Mouse (Mus musculus) embryonic stem cell, embryonic (primary cell): ENCODE data around the gene Nrbp1.

Experiments
- CTCF ChIA-PET, 4 experiments: fragments of 300-600 bp in 2 of 4; fragments of 350-600 bp in 2 of 4; sonication (Branson Sonifier 250); formaldehyde crosslinking; loops; one replicate each; lab custom pipeline; 2022; ENCODE audit warnings: inconsistent platforms in 2 of 4; lab: Charles Lee
- POLR2A ChIA-PET, 4 experiments: fragments of 300-600 bp in 2 of 4; fragments of 350-600 bp in 2 of 4; sonication (Branson Sonifier 250); formaldehyde crosslinking; loops; one replicate each; lab custom pipeline; 2022; ENCODE audit warnings: antibody characterized with exemption in 4 of 4, inconsistent platforms in 1 of 4; lab: Charles Lee

Nrbp1 gene

GRCm38 (mm10) chr5:31240637-31241521 is at the start of gene Nrbp1, which contains the start of gene Gm9970:
TSS of gene Nrbp1 (plus strand) at chr5:31240864.
TSS of gene Gm9970 (minus strand) at chr5:31241232.
- CTCF ChIA-PET, result interaction anchor here in 3 of 4 experiments (0.5 to 1.6 kb wide), 6 partner anchors 12 to 219 kb away, joined by 3 to 9 read pairs (median 6); partner anchors contain the start of genes Atraid (in 1 of the 3) and Ppm1g (in 1 of the 3)

GRCm38 (mm10) chr5:31192045-31192938 is 48.4 kb upstream of the Nrbp1 start:
- ChIA-PET CTCF (interaction anchor here (0.6 to 2.2 kb wide), 15 partner anchors 10 to 277 kb away, joined by 3 to 14 read pairs (median 4); partner anchors contain the start of genes Gm29609 (in 2 of the 4), Gtf3c2 (in 2 of the 4) and Zfp513 (in 1 of the 4)), POLR2A (interaction anchor here (0.6 to 17.1 kb wide), 50 partner anchors 9 to 1593 kb away, joined by 3 to 263 read pairs (median 6); partner anchors contain the start of genes Gm29609 (in 4 of the 4), Gtf3c2 (in 4 of the 4), Zfp513 (in 4 of the 4) and Atraid (in 3 of the 4))

More at GRCm38 (mm10) chr5:31240637-31241521, at the start of gene Nrbp1, which contains the start of gene Gm9970:
- POLR2A ChIA-PET, result interaction anchor here in 3 of 4 experiments (0.6 to 3.0 kb wide), 27 partner anchors 8 to 407 kb away, joined by 3 to 30 read pairs (median 3); partner anchors contain the start of genes Cad (in 2 of the 3), Gm29609 (in 2 of the 3), Gtf3c2 (in 2 of the 3) and Krtcap3 (in 2 of the 3)

- POLR2A ChIA-PET, result interaction anchor here (0.6 to 17.1 kb wide), 49 partner anchors 9 to 480 kb away, joined by 3 to 263 read pairs (median 6); partner anchors contain the start of genes Gm29609 (in 4 of the 4), Gtf3c2 (in 4 of the 4), Zfp513 (in 4 of the 4) and Atraid (in 2 of the 4)
- CTCF ChIA-PET, result interaction anchor here (0.5 to 2.2 kb wide), 13 partner anchors 9 to 278 kb away, joined by 3 to 14 read pairs (median 4); partner anchors contain the start of genes Gm29609 (in 3 of the 4), Gtf3c2 (in 3 of the 4), Zfp512 (in 1 of the 4) and Zfp513 (in 1 of the 4)
Observed at GRCm38 (mm10) chr5:31192939-31193630, 47.6 kb upstream of the Nrbp1 start, which contains the start of the genes Snx17 and Eif2b4. TSS of gene Snx17 (plus strand) at chr5:31193227. TSS of gene Eif2b4 (minus strand) at chr5:31193430.

- POLR2A ChIA-PET, result interaction anchor here (0.6 to 17.1 kb wide), 48 partner anchors 8 to 481 kb away, joined by 3 to 263 read pairs (median 8); partner anchors contain the start of genes Gm29609 (in 4 of the 4), Gtf3c2 (in 4 of the 4), Zfp513 (in 4 of the 4) and Atraid (in 2 of the 4)
- CTCF ChIA-PET, result interaction anchor here (0.5 to 2.2 kb wide), 11 partner anchors 9 to 1825 kb away, joined by 3 to 14 read pairs (median 4); partner anchors contain the start of genes Gm29609 (in 2 of the 4), Gtf3c2 (in 2 of the 4), Ywhah (in 1 of the 4) and Zfp512 (in 1 of the 4)
Observed at GRCm38 (mm10) chr5:31193631-31194281, 46.9 kb upstream of the Nrbp1 start.

- POLR2A ChIA-PET, result interaction anchor here (0.6 to 17.1 kb wide), 29 partner anchors 7 to 1264 kb away, joined by 3 to 263 read pairs (median 6); partner anchors contain the start of genes Gm29609 (in 3 of the 4), Gtf3c2 (in 3 of the 4), Ppm1g (in 2 of the 4) and Zfp513 (in 2 of the 4)
Observed at GRCm38 (mm10) chr5:31194486-31195485, 45.9 kb upstream of the Nrbp1 start.

GRCm38 (mm10) chr5:31195671-31196070 is 45.0 kb upstream of the Nrbp1 start:
- POLR2A ChIA-PET, result interaction anchor here in 2 of 4 experiments (0.7 to 17.1 kb wide), 21 partner anchors 9 to 308 kb away, joined by 3 to 263 read pairs (median 5); partner anchors contain the start of genes Gm29609 (in 2 of the 2), Gtf3c2 (in 2 of the 2), Atraid (in 1 of the 2) and Fndc4 (in 1 of the 2)
- CTCF ChIA-PET, result interaction anchor here in 2 of 4 experiments (0.5 to 1.2 kb wide), 2 partner anchors 20 to 23 kb away, joined by 3 to 4 read pairs; no protein-coding TSS in a partner anchor

More at GRCm38 (mm10) chr5:31194486-31195485, 45.9 kb upstream of the Nrbp1 start:
- CTCF ChIA-PET, result interaction anchor here in 2 of 4 experiments (0.5 kb wide), 2 partner anchors 24 to 1588 kb away, joined by 3 to 4 read pairs; no protein-coding TSS in a partner anchor

- POLR2A ChIA-PET, result interaction anchor here in 2 of 4 experiments (0.8 to 17.1 kb wide), 20 partner anchors 8 to 309 kb away, joined by 3 to 263 read pairs (median 6); partner anchors contain the start of genes Gm29609 (in 2 of the 2), Gtf3c2 (in 2 of the 2), Trim54 (in 2 of the 2) and Atraid (in 1 of the 2)
Observed at GRCm38 (mm10) chr5:31196207-31196606, 44.5 kb upstream of the Nrbp1 start.

GRCm38 (mm10) chr5:31197072-31197471 is 43.6 kb upstream of the Nrbp1 start:
- POLR2A ChIA-PET, result interaction anchor here (0.6 to 17.1 kb wide), 19 partner anchors 10 to 149 kb away, joined by 3 to 263 read pairs (median 6); partner anchors contain the start of genes Gm29609 (in 2 of the 4), Gtf3c2 (in 2 of the 4), Atraid (in 1 of the 4) and Cad (in 1 of the 4)
- CTCF ChIA-PET, result interaction anchor here in 1 of 4 experiments (1.2 kb wide), 1 partner anchor 19 kb away, joined by 3 read pairs; no protein-coding TSS in a partner anchor

More at GRCm38 (mm10) chr5:31196207-31196606, 44.5 kb upstream of the Nrbp1 start:
- CTCF ChIA-PET, result interaction anchor here in 2 of 4 experiments (0.6 to 1.2 kb wide), 3 partner anchors 20 to 36 kb away, joined by 3 to 4 read pairs (median 3); no protein-coding TSS in a partner anchor

- ChIA-PET CTCF (no interaction called here), POLR2A (interaction anchor here in 2 of 4 experiments (0.6 to 17.1 kb wide), 18 partner anchors 8 to 150 kb away, joined by 3 to 263 read pairs (median 5); partner anchors contain the start of genes Gm29609 (in 2 of the 2), Gtf3c2 (in 2 of the 2), Atraid (in 1 of the 2) and Mpv17 (in 1 of the 2))
Observed at GRCm38 (mm10) chr5:31198170-31198569, 42.5 kb upstream of the Nrbp1 start.

- ChIA-PET CTCF (no interaction called here), POLR2A (interaction anchor here in 2 of 4 experiments (0.7 to 17.9 kb wide), 18 partner anchors 1 to 151 kb away, joined by 3 to 263 read pairs (median 6); partner anchors contain the start of genes Gm29609 (in 2 of the 2), Gtf3c2 (in 2 of the 2), Atraid (in 1 of the 2) and Eif2b4 (in 1 of the 2))
Observed at GRCm38 (mm10) chr5:31198616-31199320, 41.9 kb upstream of the Nrbp1 start.

GRCm38 (mm10) chr5:31199321-31199892 is 41.3 kb upstream of the Nrbp1 start:
- CTCF ChIA-PET, result interaction anchor here in 1 of 4 experiments (1.0 kb wide), 1 partner anchor 58 kb away, joined by 3 read pairs; no protein-coding TSS in a partner anchor
- POLR2A ChIA-PET, result interaction anchor here in 2 of 4 experiments (1.7 to 17.9 kb wide), 10 partner anchors 2 to 151 kb away, joined by 5 to 263 read pairs (median 62); partner anchors contain the start of genes Gm29609 (in 2 of the 2), Gtf3c2 (in 2 of the 2), Atraid (in 1 of the 2) and Eif2b4 (in 1 of the 2)

GRCm38 (mm10) chr5:31199893-31200292 is 40.8 kb upstream of the Nrbp1 start:
- POLR2A ChIA-PET, result interaction anchor here in 2 of 4 experiments (1.9 to 17.9 kb wide), 10 partner anchors 2 to 152 kb away, joined by 7 to 263 read pairs (median 72); partner anchors contain the start of genes Eif2b4 (in 2 of the 2), Gm29609 (in 2 of the 2), Gtf3c2 (in 2 of the 2) and Snx17 (in 2 of the 2)

More at GRCm38 (mm10) chr5:31199893-31200292, 40.8 kb upstream of the Nrbp1 start:
- CTCF ChIA-PET, result interaction anchor here in 1 of 4 experiments (1.0 kb wide), 1 partner anchor 59 kb away, joined by 3 read pairs; no protein-coding TSS in a partner anchor
